Mouse (Mus musculus): ENCODE results near the gene Cdc34. TPM values are rescaled to one million over a fixed set of nuclear protein-coding genes. Genes with fewer than 3 reads are reported as not detected.

Cdc34 gene
- polyA plus RNA-seq, 1 experiment from 2014 or later = 92.9 TPM

DNA sequence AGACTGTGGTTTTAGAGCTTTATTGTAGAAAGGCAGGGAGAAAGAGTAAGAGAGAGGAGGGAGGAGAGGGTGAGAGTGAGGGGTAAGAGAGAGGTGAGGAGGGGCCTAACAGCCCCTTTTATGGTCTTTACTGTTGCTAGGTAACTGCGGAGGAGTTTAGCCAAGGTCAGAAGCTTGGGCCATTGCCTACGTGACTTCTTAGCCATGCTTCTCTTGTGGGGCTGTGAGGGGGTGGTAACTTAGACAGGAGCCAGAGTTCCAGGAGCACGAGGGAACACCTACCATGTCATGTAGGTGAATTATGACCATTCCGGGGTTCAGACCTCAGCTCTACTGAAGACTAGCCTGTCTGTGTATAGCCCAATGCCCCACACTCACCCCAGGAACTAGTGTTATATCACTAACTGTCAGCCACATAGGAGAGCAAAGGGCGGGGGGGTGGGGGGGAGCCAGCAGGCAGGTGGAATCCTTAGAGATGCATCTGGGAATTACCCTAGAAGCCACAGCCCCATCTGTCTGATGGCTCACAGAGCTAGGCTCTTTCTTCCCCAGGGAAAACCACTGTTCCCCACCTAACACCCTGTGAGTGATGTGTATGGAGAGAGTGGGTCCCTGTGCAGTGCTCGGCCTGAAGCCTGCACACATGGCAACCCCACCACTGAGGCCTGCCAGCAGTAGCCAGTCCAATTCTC is 10.5 kb upstream of the Cdc34 start:
- H3K27me3 ChIP-seq (ENCODE audit: insufficient read depth, low read length) = no peaks in the 10 kb centered on the region
- no peak overlapping the region for H3K27ac ChIP-seq (ENCODE audit: low read depth)
- H3K9ac ChIP-seq = no peak overlapping the region
- no peak for ATAC-seq (ENCODE audit: insufficient read depth)
- no peak for TF ChIP-seq CTCF (IDR thresholded peaks at IDR 0.05; ENCODE audit: low read depth)
- H3K4me3 ChIP-seq (ENCODE audit: low read depth, low read length) = no peak overlapping the region
- no peaks in the 10 kb centered on the region for H3K36me3 ChIP-seq (ENCODE audit: insufficient read depth)
- 61% methylated on average over 6 of the region's 6 CpGs for WGBS
- peaks cover 9% of the 10 kb centered on the region for H3K4me1 ChIP-seq (ENCODE audit: insufficient read depth)
- H3K9me3 ChIP-seq (ENCODE audit: low read depth, low read length) = no peaks in the 10 kb centered on the region
- DNase-seq = no peak
- no peak overlapping the region for H3K4me2 ChIP-seq

DNA sequence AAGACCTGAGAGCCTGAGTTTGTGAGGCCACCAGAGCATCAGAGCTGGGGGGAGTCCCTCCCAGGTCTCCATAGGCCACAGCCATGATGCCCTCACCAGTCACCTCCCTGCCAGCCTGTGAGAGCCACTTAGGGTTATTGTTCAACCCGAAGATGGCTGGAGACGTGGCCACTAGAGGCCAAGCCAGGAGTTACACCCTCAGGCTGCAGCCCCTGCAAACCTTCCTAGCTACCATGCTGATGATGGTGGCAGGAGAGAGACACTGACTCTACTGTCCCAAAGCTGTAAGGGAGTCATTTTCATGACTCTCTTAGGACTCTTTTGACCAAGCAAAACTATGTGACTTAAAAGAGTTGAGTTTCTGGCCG is 9.9 kb upstream of the Cdc34 start:
- H3K27me3 ChIP-seq (ENCODE audit: insufficient read depth, low read length) = no peaks in the 10 kb centered on the region
- no peak overlapping the region for H3K4me2 ChIP-seq
- no peak overlapping the region for H3K9ac ChIP-seq
- WGBS = 49% methylated on average over 3 of the region's 3 CpGs
- no peak overlapping the region for H3K27ac ChIP-seq (ENCODE audit: low read depth)
- no peaks in the 10 kb centered on the region for H3K9me3 ChIP-seq (ENCODE audit: low read depth, low read length)
- peaks cover 9% of the 10 kb centered on the region for H3K4me1 ChIP-seq (ENCODE audit: insufficient read depth)
- DNase-seq (no peak), ATAC-seq (ENCODE audit: insufficient read depth) (no peak)
- peak; percentile 45 for TF ChIP-seq CTCF (IDR thresholded peaks at IDR 0.05; ENCODE audit: low read depth)
- H3K4me3 ChIP-seq (ENCODE audit: low read depth, low read length) = no peak overlapping the region
- no peaks in the 10 kb centered on the region for H3K36me3 ChIP-seq (ENCODE audit: insufficient read depth)

- H3K9ac ChIP-seq = no peak overlapping the region
- H3K4me3 ChIP-seq (ENCODE audit: low read depth, low read length) = no peak overlapping the region
- H3K27me3 ChIP-seq (ENCODE audit: insufficient read depth, low read length) = no peaks in the 10 kb centered on the region
- TF ChIP-seq CTCF (IDR thresholded peaks at IDR 0.05; ENCODE audit: low read depth) = no peak
- no peak for DNase-seq
- 89% methylated on average over 3 of the region's 3 CpGs for WGBS
- peaks cover 9% of the 10 kb centered on the region for H3K4me1 ChIP-seq (ENCODE audit: insufficient read depth)
- no peak overlapping the region for H3K4me2 ChIP-seq
- no peaks in the 10 kb centered on the region for H3K36me3 ChIP-seq (ENCODE audit: insufficient read depth)
- H3K9me3 ChIP-seq (ENCODE audit: low read depth, low read length) = no peaks in the 10 kb centered on the region
- no peak overlapping the region for H3K27ac ChIP-seq (ENCODE audit: low read depth)
- no peak for ATAC-seq (ENCODE audit: insufficient read depth)
Measured at GRCm38 (mm10) chr10:79673054-79673453, 8.9 kb upstream of the Cdc34 start.

DNA sequence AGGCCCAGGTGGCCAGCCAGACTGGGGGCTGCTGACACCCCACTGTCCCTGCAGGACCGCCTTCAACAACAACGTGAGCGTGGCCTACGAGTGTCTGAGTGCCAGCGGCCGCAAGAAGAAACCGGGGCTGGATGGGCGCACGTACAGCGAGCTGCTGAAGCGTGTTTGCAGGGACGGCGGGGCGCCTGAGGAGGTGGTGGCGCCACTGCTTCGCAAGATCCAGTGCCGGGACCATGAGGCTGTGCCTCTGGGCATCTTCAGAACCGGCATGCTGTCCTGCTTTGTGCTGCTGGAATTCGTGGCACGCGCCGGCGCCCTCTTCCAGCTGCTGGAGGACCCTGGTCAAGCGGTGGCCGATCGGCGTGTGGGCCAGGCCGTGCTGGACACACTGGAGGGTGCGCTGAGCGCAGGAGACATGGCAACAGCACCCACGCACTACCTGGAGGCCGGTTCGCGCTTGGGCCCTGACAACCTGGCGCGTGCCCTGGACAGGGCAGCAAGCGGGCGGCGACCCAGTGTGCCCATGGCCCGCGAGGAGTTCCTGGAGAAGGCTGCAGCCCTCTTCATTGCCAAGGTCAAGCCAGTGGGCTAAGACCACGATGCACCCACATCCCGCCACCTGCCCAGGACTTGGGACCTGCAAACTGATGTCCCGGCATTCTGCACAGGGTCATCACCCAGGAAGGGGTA is 6.5 kb upstream of the Cdc34 start:
- Histone ChIP-seq H3K27ac (ENCODE audit: low read depth) (no peak overlapping the region), H3K4me3 (ENCODE audit: low read depth, low read length) (no peak overlapping the region), H3K27me3 (ENCODE audit: insufficient read depth, low read length) (no peaks in the 10 kb centered on the region), H3K4me1 (ENCODE audit: insufficient read depth) (peaks cover 4% of the 10 kb centered on the region; the same call in 1 of the 2 replicates), H3K36me3 (ENCODE audit: insufficient read depth) (no peaks in the 10 kb centered on the region), H3K9ac (no peak overlapping the region), H3K4me2 (no peak overlapping the region), H3K9me3 (ENCODE audit: low read depth, low read length) (no peaks in the 10 kb centered on the region)
- TF ChIP-seq CTCF (IDR thresholded peaks at IDR 0.05; ENCODE audit: low read depth) = no peak
- no peak for ATAC-seq (ENCODE audit: insufficient read depth)
- WGBS = 45% methylated on average over 44 of the region's 44 CpGs
- DNase-seq = no peak

DNA sequence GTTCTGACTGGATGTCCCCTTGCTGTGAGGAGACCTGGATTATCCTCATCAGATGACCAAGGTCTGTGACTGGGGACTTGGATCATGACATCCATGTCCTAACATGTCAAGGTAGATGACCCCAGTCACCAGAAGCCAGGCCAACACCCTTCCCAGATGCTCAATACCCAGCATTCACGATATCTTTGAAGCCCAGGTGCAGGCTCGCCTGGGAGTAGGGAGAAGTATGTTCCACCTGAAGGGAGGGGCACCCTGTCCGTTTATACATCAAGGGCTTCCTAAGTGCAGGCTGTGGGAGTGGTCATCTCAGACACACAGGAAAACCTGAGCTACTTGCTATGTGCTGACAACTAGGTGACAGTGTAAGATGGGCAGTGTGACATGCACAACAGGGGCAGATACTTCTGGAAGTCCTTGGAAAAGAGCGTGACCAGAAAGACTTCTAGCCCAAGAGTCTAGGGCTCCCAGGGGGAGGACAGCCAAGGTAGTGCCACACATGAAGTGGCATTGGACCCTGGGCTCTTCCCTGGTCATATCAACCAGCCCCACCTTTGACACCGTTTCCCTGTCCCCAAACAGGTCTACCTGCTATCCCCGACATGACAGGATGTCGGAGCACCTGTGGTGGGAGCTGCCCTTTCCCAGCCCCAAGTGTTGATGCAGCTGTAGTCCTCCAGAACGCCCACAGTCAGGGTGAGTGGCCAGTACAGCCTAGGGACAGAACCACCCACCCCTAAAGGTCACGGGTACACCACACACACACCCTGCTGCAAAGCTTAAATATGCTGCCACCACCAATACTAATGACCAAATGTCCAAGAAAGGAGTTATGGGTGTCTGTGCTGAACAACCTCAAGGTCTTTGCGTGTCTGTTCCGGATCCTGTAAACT is 1.1 kb upstream of the Cdc34 start:
- Histone ChIP-seq H3K4me3 (ENCODE audit: low read depth, low read length) (peak overlapping the region; percentile 79), H3K9ac (peak overlapping the region; percentile 45), H3K9me3 (ENCODE audit: low read depth, low read length) (no peaks in the 10 kb centered on the region), H3K36me3 (ENCODE audit: insufficient read depth) (peaks cover 15% of the 10 kb centered on the region), H3K4me2 (peak overlapping the region; percentile 76), H3K27me3 (ENCODE audit: insufficient read depth, low read length) (no peaks in the 10 kb centered on the region), H3K4me1 (ENCODE audit: insufficient read depth) (peaks cover 7% of the 10 kb centered on the region), H3K27ac (ENCODE audit: low read depth) (peak overlapping the region; percentile 72)
- DNase-seq (no peak), ATAC-seq (ENCODE audit: insufficient read depth) (peak; percentile 28; the same call in 1 of the 2 replicates)
- WGBS = 26% methylated on average over 11 of the region's 11 CpGs
- no peak for TF ChIP-seq CTCF (IDR thresholded peaks at IDR 0.05; ENCODE audit: low read depth)

DNA sequence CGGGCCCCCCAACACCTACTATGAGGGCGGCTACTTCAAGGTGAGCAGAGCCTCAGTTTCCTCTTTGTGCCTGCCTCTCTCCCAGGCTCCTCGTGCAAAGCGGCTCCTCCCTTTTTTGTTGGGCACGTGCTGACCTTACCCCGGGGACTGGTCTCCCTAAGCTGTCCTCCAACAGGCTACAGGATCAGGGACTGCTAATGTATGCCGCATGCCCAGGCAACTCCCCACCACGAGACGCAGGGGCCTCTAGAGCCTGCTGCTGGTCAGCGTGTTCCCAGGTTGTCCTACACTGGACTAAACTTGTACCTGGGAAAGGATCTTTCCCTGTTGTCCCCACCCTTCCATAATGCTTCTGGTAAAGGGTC is 538 bp downstream of the Cdc34 start:
- H3K4me3 ChIP-seq (ENCODE audit: low read depth, low read length) = peak overlapping the region; percentile 79
- H3K27me3 ChIP-seq (ENCODE audit: insufficient read depth, low read length) = no peaks in the 10 kb centered on the region
- peaks cover 7% of the 10 kb centered on the region for H3K4me1 ChIP-seq (ENCODE audit: insufficient read depth)
- no peak for DNase-seq
- peak overlapping the region; percentile 80 for H3K9ac ChIP-seq
- peaks cover 32% of the 10 kb centered on the region for H3K36me3 ChIP-seq (ENCODE audit: insufficient read depth)
- H3K9me3 ChIP-seq (ENCODE audit: low read depth, low read length) = no peaks in the 10 kb centered on the region
- TF ChIP-seq CTCF (IDR thresholded peaks at IDR 0.05; ENCODE audit: low read depth) = no peak
- WGBS = 0% methylated on average over 10 of the region's 10 CpGs
- H3K4me2 ChIP-seq = peak overlapping the region; percentile 72
- H3K27ac ChIP-seq (ENCODE audit: low read depth) = peak overlapping the region; percentile 72
- ATAC-seq (ENCODE audit: insufficient read depth) = peak; percentile 3; the same call in 1 of the 2 replicates
